Mouse (Mus musculus) liver, embryonic 12.5 days (tissue): Measurements from ENCODE around the gene Zbtb48. TPM values are rescaled to one million over a fixed set of nuclear protein-coding genes. Genes with fewer than 3 reads are reported as not detected.
A peak's percentile ranks its signal among the peaks of the same experiment; 100 is the strongest.
"Not testable (repeated sequence)": the region's sequence is repeated elsewhere in the genome, so short reads cannot be mapped to it uniquely, and the experiment has no call there.

Source experiments
- ATAC-seq: fragments of 200-750 bp; cut with Nextera tagmentation; 2 replicates; pipeline ENCODE4 v1.8.0; 2017; ENCODE audit warnings: moderate number of reproducible peaks, mild to moderate bottlenecking, moderate library complexity
- H3K27ac ChIP-seq: fragments of 300-500 bp; sonication (generic); 2 replicates; pipeline ENCODE4 v1.5.1; 2016; ENCODE audit warnings: mild to moderate bottlenecking
- H3K27me3 ChIP-seq: fragments of 300-500 bp; sonication (generic); replicated peaks from 2 replicates; pipeline ENCODE4 v1.6.1; 2016; ENCODE audit warnings: mild to moderate bottlenecking, moderate library complexity
- H3K36me3 ChIP-seq: fragments of 300-500 bp; sonication (generic); 2 replicates; pipeline ENCODE4 v1.6.1; 2016; ENCODE audit warnings: mild to moderate bottlenecking, moderate library complexity
- H3K4me1 ChIP-seq: fragments of 300-500 bp; sonication (generic); 2 replicates; pipeline ENCODE4 v1.6.1; 2016
- H3K4me2 ChIP-seq: fragments of 300-500 bp; sonication (generic); 2 replicates; pipeline ENCODE4 v1.6.1; 2016; ENCODE audit warnings: mild to moderate bottlenecking, moderate library complexity
- H3K4me3 ChIP-seq: fragments of 300-500 bp; sonication (generic); 2 replicates; pipeline ENCODE4 v1.5.1; 2016; ENCODE audit warnings: mild to moderate bottlenecking, moderate library complexity
- H3K9ac ChIP-seq: fragments of 300-500 bp; sonication (generic); 2 replicates; pipeline ENCODE4 v1.6.1; 2016; ENCODE audit warnings: mild to moderate bottlenecking, moderate library complexity
- H3K9me3 ChIP-seq: fragments of 300-500 bp; sonication (generic); replicated peaks from 2 replicates; pipeline ENCODE4 v1.6.1; 2016; ENCODE audit warnings: mild to moderate bottlenecking, moderate library complexity
- WGBS: fragments of 180-500 bp; shearing (Covaris S2); methylation state at CpG from one replicate; pipeline ENCODE4 v1.1.7; 2016; ENCODE audit not compliant: insufficient replicate concordance; 5-methylcytosine and 5-hydroxymethylcytosine counted together
- polyA plus RNA-seq: library from polyadenylated mRNA; unstranded; fragments of >200 nt; fragmentation: Nextera tagmentation; extraction: Ambion mirVana; gene quantifications from 2 replicates; pipeline ENCODE4 v1.2.1, GENCODE M21; 2016

The Zbtb48 gene
- polyA plus RNA-seq, 1 experiment from 2014 or later = 11.4 TPM

- Histone ChIP-seq H3K36me3 (peaks cover 73% of the 10 kb centered on the region), H3K27ac (no peak overlapping the region), H3K4me3 (no peak overlapping the region), H3K27me3 (no peaks in the 10 kb centered on the region), H3K9me3 (no peaks in the 10 kb centered on the region), H3K4me1 (peaks cover 33% of the 10 kb centered on the region), H3K4me2 (no peak overlapping the region), H3K9ac (no peak overlapping the region)
- ATAC-seq = no peak
- 88% methylated on average over 3 of the region's 3 CpGs for WGBS
These were observed 15.7 kb upstream of the Zbtb48 start for GRCm38 (mm10) chr4:152043171-152043570.

GRCm38 (mm10) chr4:152041924-152042641, 14.6 kb upstream of the Zbtb48 start:
- ATAC-seq = no peak
- Histone ChIP-seq H3K9ac (no peak overlapping the region), H3K4me2 (no peak overlapping the region), H3K4me3 (no peak overlapping the region), H3K36me3 (peaks cover 62% of the 10 kb centered on the region), H3K4me1 (peaks cover 34% of the 10 kb centered on the region), H3K27me3 (no peaks in the 10 kb centered on the region), H3K27ac (no peak overlapping the region), H3K9me3 (no peaks in the 10 kb centered on the region)
- 90% methylated on average over 22 of the region's 22 CpGs for WGBS

- peaks cover 40% of the 10 kb centered on the region for H3K36me3 ChIP-seq
- H3K4me3 ChIP-seq = peak overlapping the region; percentile 99
- peaks cover 34% of the 10 kb centered on the region for H3K4me1 ChIP-seq
- H3K9ac ChIP-seq = peak overlapping the region; percentile 94
- WGBS = 1% methylated on average over 25 of the region's 25 CpGs
- H3K9me3 ChIP-seq = no peaks in the 10 kb centered on the region
- H3K27me3 ChIP-seq = no peaks in the 10 kb centered on the region
- no peak for ATAC-seq
- peak overlapping the region; percentile 93 for H3K4me2 ChIP-seq
- H3K27ac ChIP-seq = peak overlapping the region; percentile 79
These were observed 12.4 kb upstream of the Zbtb48 start for GRCm38 (mm10) chr4:152039831-152040310.

- Histone ChIP-seq H3K4me1 (peaks cover 34% of the 10 kb centered on the region), H3K4me2 (peak within 1 kb of the TSS; percentile 93), H3K4me3 (peak within 1 kb of the TSS; percentile 99), H3K9me3 (no peaks in the 10 kb centered on the region), H3K9ac (peak within 1 kb of the TSS; percentile 94), H3K27me3 (no peaks in the 10 kb centered on the region), H3K36me3 (peaks cover 33% of the 10 kb centered on the region), H3K27ac (peak within 1 kb of the TSS; percentile 79)
- peak; percentile 85 for ATAC-seq
- under 1% methylated on average over 59 of the region's 86 CpGs for whole genome bisulfite sequencing
These were observed 11.7 kb upstream of the Zbtb48 start, which contains the start of gene Nol9 for GRCm38 (mm10) chr4:152038985-152039830. Nol9 (plus strand) TSS chr4:152039321.

- Histone ChIP-seq H3K4me3 (peak within 1 kb of the TSS; percentile 99), H3K9ac (peak within 1 kb of the TSS; percentile 94), H3K4me1 (peaks cover 34% of the 10 kb centered on the region), H3K27ac (peak within 1 kb of the TSS; percentile 79), H3K9me3 (no peaks in the 10 kb centered on the region), H3K27me3 (peaks cover 6% of the 10 kb centered on the region), H3K36me3 (peaks cover 25% of the 10 kb centered on the region), H3K4me2 (peak within 1 kb of the TSS; percentile 93)
- ATAC-seq = no peak
- 44% methylated on average over 10 of the region's 10 CpGs for WGBS
These were observed 10.9 kb upstream of the Zbtb48 start, which contains the start of gene Tas1r1 for GRCm38 (mm10) chr4:152038225-152038984. Tas1r1 (minus strand) TSS chr4:152038568.

GRCm38 (mm10) chr4:152036464-152036863, 9.0 kb upstream of the Zbtb48 start:
- H3K9me3 ChIP-seq, H3K4me3 ChIP-seq, H3K4me2 ChIP-seq, H3K9ac ChIP-seq, ATAC-seq, H3K27ac ChIP-seq, H3K36me3 ChIP-seq: not testable (repeated sequence)
- WGBS = 80% methylated on average over 6 of the region's 6 CpGs
- peaks cover 24% of the 10 kb centered on the region for H3K27me3 ChIP-seq
- peaks cover 26% of the 10 kb centered on the region for H3K4me1 ChIP-seq

GRCm38 (mm10) chr4:152032922-152033321, 5.5 kb upstream of the Zbtb48 start:
- 82% methylated on average over 13 of the region's 13 CpGs for WGBS
- H3K4me3 ChIP-seq = no peak overlapping the region
- ATAC-seq = no peak
- no peaks in the 10 kb centered on the region for H3K9me3 ChIP-seq
- no peak overlapping the region for H3K4me2 ChIP-seq
- no peak overlapping the region for H3K27ac ChIP-seq
- H3K9ac ChIP-seq = no peak overlapping the region
- H3K36me3 ChIP-seq = no peaks in the 10 kb centered on the region
- H3K27me3 ChIP-seq = peaks cover 34% of the 10 kb centered on the region
- H3K4me1 ChIP-seq = peaks cover 10% of the 10 kb centered on the region

- Histone ChIP-seq H3K27ac (no peak overlapping the region), H3K4me3 (no peak overlapping the region), H3K36me3 (peaks cover 13% of the 10 kb centered on the region), H3K4me1 (peaks cover 32% of the 10 kb centered on the region), H3K9ac (no peak overlapping the region), H3K9me3 (no peaks in the 10 kb centered on the region), H3K4me2 (no peak overlapping the region), H3K27me3 (peaks cover 34% of the 10 kb centered on the region)
- no peak for ATAC-seq
- WGBS = 67% methylated on average over 4 of the region's 4 CpGs
These were observed 2.5 kb upstream of the Zbtb48 start for GRCm38 (mm10) chr4:152029997-152030396.

GRCm38 (mm10) chr4:152029087-152029486, 1.6 kb upstream of the Zbtb48 start:
- H3K9ac ChIP-seq = no peak overlapping the region
- H3K36me3 ChIP-seq = peaks cover 22% of the 10 kb centered on the region
- no peak overlapping the region for H3K4me2 ChIP-seq
- H3K4me3 ChIP-seq = no peak overlapping the region
- H3K4me1 ChIP-seq = peaks cover 41% of the 10 kb centered on the region
- no peaks in the 10 kb centered on the region for H3K9me3 ChIP-seq
- H3K27ac ChIP-seq = no peak overlapping the region
- no peak for ATAC-seq
- 28% methylated on average over 5 of the region's 5 CpGs for WGBS
- H3K27me3 ChIP-seq = peaks cover 34% of the 10 kb centered on the region

GRCm38 (mm10) chr4:152028456-152028855, 985 bp upstream of the Zbtb48 start:
- Histone ChIP-seq H3K9ac (peak overlapping the region; percentile 79), H3K4me1 (peaks cover 47% of the 10 kb centered on the region), H3K36me3 (peaks cover 29% of the 10 kb centered on the region), H3K27ac (no peak overlapping the region), H3K9me3 (no peaks in the 10 kb centered on the region), H3K27me3 (peaks cover 28% of the 10 kb centered on the region), H3K4me2 (peak overlapping the region; percentile 98), H3K4me3 (0 out of 2 replicates have a peak overlapping the region, but pooled peaks have one; percentile 74)
- 62% methylated on average over 15 of the region's 15 CpGs for WGBS
- ATAC-seq = no peak

GRCm38 (mm10) chr4:152026751-152027508, 541 bp downstream of the Zbtb48 start:
- WGBS = 4% methylated on average over 37 of the region's 41 CpGs
- H3K4me3 ChIP-seq = peak overlapping the region; percentile 74
- peaks cover 13% of the 10 kb centered on the region for H3K27me3 ChIP-seq

More at GRCm38 (mm10) chr4:152026751-152027508, 541 bp downstream of the Zbtb48 start:
- Histone ChIP-seq H3K27ac (peak overlapping the region; percentile 79), H3K9ac (peak overlapping the region; percentile 79), H3K9me3 (no peaks in the 10 kb centered on the region), H3K4me1 (peaks cover 51% of the 10 kb centered on the region), H3K36me3 (peaks cover 44% of the 10 kb centered on the region), H3K4me2 (peak overlapping the region; percentile 98)
- peak; percentile 70 for ATAC-seq
